Mouse (Mus musculus): ENCODE results near the gene B230118H07Rik.

The B230118H07Rik gene

DNA sequence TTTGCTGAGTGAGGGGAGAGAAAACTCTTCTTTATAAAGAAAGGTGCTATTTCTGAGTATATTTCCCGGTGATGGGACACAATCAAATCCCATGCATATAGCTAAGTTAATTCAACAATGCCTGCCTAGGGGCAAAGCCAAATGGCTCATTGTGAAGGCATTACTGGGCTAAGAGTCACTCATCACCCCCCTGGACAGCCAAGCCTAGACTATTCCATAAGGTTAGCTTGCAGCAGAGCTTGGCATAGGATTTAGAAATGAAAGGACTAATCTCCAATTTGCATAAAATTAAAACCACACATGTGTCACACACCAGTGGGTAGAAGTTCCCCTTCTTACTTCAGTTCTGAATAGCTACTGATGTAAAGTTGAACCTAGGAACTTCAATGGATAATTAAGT lies 128.8 kb downstream of the B230118H07Rik start:
- no peak for DNase-seq (ENCODE audit: low read depth)

DNA sequence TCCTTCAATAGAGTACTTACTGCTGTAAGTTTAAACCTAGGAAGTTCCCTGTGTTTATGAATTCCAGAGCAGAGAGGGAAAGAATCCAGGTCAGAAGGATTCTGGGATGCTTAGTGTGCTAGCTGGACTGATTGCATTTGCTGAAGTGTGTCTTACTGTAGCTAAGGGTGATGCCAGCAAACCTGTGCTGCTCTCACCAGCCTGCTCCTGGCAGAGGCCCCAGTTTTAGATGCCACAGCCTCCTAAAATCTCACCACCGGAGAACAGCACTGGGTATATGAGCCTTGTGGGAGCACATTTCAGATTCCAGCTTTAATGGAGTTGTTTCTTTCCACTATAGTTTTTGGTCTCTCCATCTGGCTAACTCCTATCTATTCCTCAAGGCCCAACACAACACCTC lies 129.4 kb downstream of the B230118H07Rik start:
- no peak for DNase-seq (ENCODE audit: low read depth)
